Mouse (Mus musculus) limb, embryonic 14.5 days (tissue): ENCODE measurements around the gene Atg7. TPM values are rescaled to one million over a fixed set of nuclear protein-coding genes. Genes with fewer than 3 reads are reported as not detected.

Source experiments
- ATAC-seq: fragments of 200-750 bp; cut with Nextera tagmentation; 2 replicates; pipeline ENCODE4 v1.8.0; 2017; ENCODE audit warnings: low read depth, moderate number of reproducible peaks, moderate TSS enrichment; ENCODE audit not compliant: low FRiP score
- DNase-seq: peaks from one replicate; pipeline ENCODE4 v3.0.0-alpha.2; 2015; ENCODE audit warnings: low spot score
- H3K27ac ChIP-seq: fragments of 300-500 bp; sonication (generic); replicated peaks from 2 replicates; pipeline ENCODE4 v1.5.1; 2014; ENCODE audit warnings: low read depth, mild to moderate bottlenecking, low read length, moderate library complexity, mixed read lengths
- H3K27me3 ChIP-seq: fragments of 300-500 bp; sonication (generic); 2 replicates; pipeline ENCODE4 v1.6.1; 2014; ENCODE audit warnings: low read length, mixed read lengths; ENCODE audit not compliant: control insufficient read depth, insufficient read depth
- H3K36me3 ChIP-seq: fragments of 300-500 bp; sonication (generic); 2 replicates; pipeline ENCODE4 v1.6.1; 2014; ENCODE audit warnings: mild to moderate bottlenecking, low read length, moderate library complexity, mixed read lengths; ENCODE audit not compliant: control insufficient read depth, insufficient read depth
- H3K4me1 ChIP-seq: fragments of 300-500 bp; sonication (generic); 2 replicates; pipeline ENCODE4 v1.6.1; 2014; ENCODE audit warnings: antibody characterized with exemption, low read length, mixed read lengths; ENCODE audit not compliant: control insufficient read depth, insufficient read depth
- H3K4me2 ChIP-seq: fragments of 300-500 bp; sonication (generic); replicated peaks from 2 replicates; pipeline ENCODE4 v1.6.1; 2014; ENCODE audit warnings: low read depth, mild to moderate bottlenecking, low read length, moderate library complexity; ENCODE audit not compliant: severe bottlenecking
- H3K4me3 ChIP-seq: fragments of 300-500 bp; sonication (generic); replicated peaks from 2 replicates; pipeline ENCODE4 v1.5.1; 2014; ENCODE audit warnings: low read length
- H3K9ac ChIP-seq: fragments of 300-500 bp; sonication (generic); 2 replicates; pipeline ENCODE4 v1.6.1; 2014; ENCODE audit warnings: mild to moderate bottlenecking, low read depth, low read length, moderate library complexity; ENCODE audit not compliant: severe bottlenecking
- H3K9me3 ChIP-seq: fragments of 300-500 bp; sonication (generic); 2 replicates; pipeline ENCODE4 v1.6.1; 2016; ENCODE audit warnings: low read length; ENCODE audit not compliant: control insufficient read depth
- POLR2A ChIP-seq: fragments of 200-500 bp; IDR thresholded peaks from 2 replicates; pipeline ENCODE4 v1.8.0; 2012; ENCODE audit warnings: inconsistent platforms, mild to moderate bottlenecking, moderate library complexity, borderline replicate concordance; ENCODE audit not compliant: insufficient read depth, insufficient read length; ENCODE audit errors: extremely low read depth
- WGBS: fragments of 180-500 bp; shearing (Covaris S2); extraction: QIAGEN DNeasy Blood & Tissue Kit; methylation state at CpG from one replicate; pipeline ENCODE4 v1.1.7; 2014; 5-methylcytosine and 5-hydroxymethylcytosine counted together
- polyA plus RNA-seq, 2 experiments: library from polyadenylated mRNA; depleted of rRNA in 1 of 2; stranded (reverse) in 1 of 2; unstranded in 1 of 2; fragments of >200 nt; fragmentation: Nextera tagmentation in 1 of 2; extraction: Ambion mirVana in 1 of 2; gene quantifications; 2 replicates each; pipeline versions ENCODE4 v1.2.1 to v1.2.3; 2012 to 2014

Atg7 gene
- polyA plus RNA-seq, 2 experiments, result 11.6 to 19.2 TPM

DNA sequence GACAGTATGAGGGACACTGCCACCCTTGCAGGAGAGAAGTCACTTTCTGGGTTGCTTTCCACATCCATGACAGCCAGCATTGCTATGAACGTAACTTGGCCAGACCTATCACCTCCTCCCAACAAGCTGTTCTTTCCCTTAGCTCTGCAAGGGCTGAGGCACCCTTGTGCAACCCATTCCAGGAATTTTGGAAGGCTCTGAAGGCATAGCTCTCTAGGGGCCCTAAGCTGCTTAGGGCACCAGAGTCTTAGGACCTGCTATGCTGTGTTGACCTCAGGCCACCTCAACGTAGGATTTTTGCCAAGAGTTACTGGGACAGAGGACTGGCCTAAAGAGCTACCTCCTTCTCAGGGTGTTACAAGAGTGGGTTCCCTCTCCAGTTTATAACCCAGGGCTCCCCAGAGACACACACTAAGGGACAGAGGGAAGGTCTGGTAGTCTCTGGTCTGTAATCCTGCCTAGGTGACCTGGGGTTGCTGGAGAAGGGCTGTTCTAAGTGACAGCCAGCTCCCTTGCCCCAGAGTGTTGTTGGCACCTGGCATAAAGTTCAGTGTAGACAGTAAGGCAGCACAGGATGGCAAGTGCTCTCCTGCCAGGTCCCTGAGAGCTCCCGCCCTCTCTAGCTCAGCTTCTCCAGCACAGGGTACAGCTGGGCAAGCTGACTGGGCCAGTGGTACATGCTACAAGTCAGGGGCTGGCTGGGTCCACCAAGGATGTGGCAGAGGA, 215.3 kb downstream of the Atg7 start:
- Histone ChIP-seq H3K27me3 (no peaks in the 10 kb centered on the region), H3K9me3 (no peaks in the 10 kb centered on the region), H3K4me2 (no peak overlapping the region), H3K4me1 (peaks cover 2% of the 10 kb centered on the region; the same call in 1 of the 2 replicates), H3K27ac (no peak overlapping the region), H3K4me3 (no peak overlapping the region), H3K36me3 (peaks cover 45% of the 10 kb centered on the region), H3K9ac (no peak overlapping the region)
- WGBS, result 79% methylated on average over 3 of the region's 3 CpGs
- no peak for DNase-seq
- no peak for TF ChIP-seq POLR2A
- no peak for ATAC-seq

DNA sequence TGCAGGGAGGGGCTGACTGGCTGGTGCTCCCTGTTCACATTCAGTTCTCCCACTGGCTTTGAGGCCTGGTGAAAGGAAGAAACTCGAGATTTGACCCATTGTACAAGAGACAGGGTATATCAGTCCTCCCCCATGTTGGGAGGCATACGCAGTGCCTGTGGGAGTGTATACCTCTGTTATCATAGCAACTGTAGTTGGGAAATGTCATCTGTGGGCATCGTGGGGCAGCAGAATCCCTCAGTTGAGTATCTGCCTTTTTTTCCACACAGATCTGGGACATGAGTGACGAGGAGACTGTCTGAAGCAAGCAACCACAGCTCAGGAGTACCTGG, 215.8 kb downstream of the Atg7 start:
- 0 out of 2 replicates have a peak, but pooled peaks cover 2% of the 10 kb centered on the region for H3K4me1 ChIP-seq
- no peak overlapping the region for H3K4me2 ChIP-seq
- DNase-seq (no peak), ATAC-seq (no peak)
- no peaks in the 10 kb centered on the region for H3K27me3 ChIP-seq
- H3K4me3 ChIP-seq, result no peak overlapping the region
- H3K27ac ChIP-seq, result no peak overlapping the region
- 81% methylated on average over 4 of the region's 4 CpGs for WGBS
- H3K9ac ChIP-seq, result no peak overlapping the region
- H3K36me3 ChIP-seq, result peaks cover 51% of the 10 kb centered on the region
- no peak for TF ChIP-seq POLR2A
- no peaks in the 10 kb centered on the region for H3K9me3 ChIP-seq

GRCm38 (mm10) chr6:114860677-114861568, 218.0 kb downstream of the Atg7 start:
- TF ChIP-seq POLR2A, result no peak
- Histone ChIP-seq H3K4me2 (no peak overlapping the region), H3K4me3 (no peak overlapping the region), H3K27ac (no peak overlapping the region; the same call in 1 of the 2 replicates), H3K9me3 (no peaks in the 10 kb centered on the region), H3K4me1 (no peaks in the 10 kb centered on the region; the same call in 1 of the 2 replicates), H3K9ac (no peak overlapping the region), H3K36me3 (peaks cover 61% of the 10 kb centered on the region), H3K27me3 (no peaks in the 10 kb centered on the region)
- ATAC-seq (no peak), DNase-seq (no peak)
- 86% methylated on average over 14 of the region's 14 CpGs for WGBS

- Histone ChIP-seq H3K36me3 (peaks cover 61% of the 10 kb centered on the region), H3K4me2 (no peak overlapping the region), H3K9ac (no peak overlapping the region), H3K27ac (no peak overlapping the region), H3K4me3 (no peak overlapping the region), H3K27me3 (no peaks in the 10 kb centered on the region), H3K4me1 (peaks cover 3% of the 10 kb centered on the region), H3K9me3 (no peaks in the 10 kb centered on the region)
- no peak for ATAC-seq
- WGBS, result 83% methylated on average over 9 of the region's 9 CpGs
- DNase-seq, result no peak
- no peak for TF ChIP-seq POLR2A
Measured at GRCm38 (mm10) chr6:114861591-114861990, 218.7 kb downstream of the Atg7 start.

GRCm38 (mm10) chr6:114862046-114862445, 219.1 kb downstream of the Atg7 start:
- no peak for ATAC-seq
- H3K27ac ChIP-seq, result no peak overlapping the region

More at GRCm38 (mm10) chr6:114862046-114862445, 219.1 kb downstream of the Atg7 start:
- no peak overlapping the region for H3K9ac ChIP-seq
- peaks cover 6% of the 10 kb centered on the region for H3K4me1 ChIP-seq
- no peaks in the 10 kb centered on the region for H3K27me3 ChIP-seq
- 83% methylated on average over 9 of the region's 9 CpGs for WGBS
- DNase-seq, result no peak
- H3K36me3 ChIP-seq, result peaks cover 62% of the 10 kb centered on the region
- TF ChIP-seq POLR2A, result no peak
- no peaks in the 10 kb centered on the region for H3K9me3 ChIP-seq
- no peak overlapping the region for H3K4me3 ChIP-seq
- H3K4me2 ChIP-seq, result no peak overlapping the region
